Mouse (Mus musculus) lung, postnatal 14 days (tissue): ENCODE results near the gene Slc26a8.

Experiments
- DNase-seq: peaks from one replicate; pipeline ENCODE4 v3.0.0; 2021

Gene Slc26a8

GRCm38 (mm10) chr17:28588591-28588990 is 101.4 kb downstream of the Slc26a8 start:
- DNase-seq, result no peak
